Mouse (Mus musculus) thymus, postnatal 25 days (tissue): Measurements from ENCODE around the gene Cd81.

Source experiments
- DNase-seq: peaks from one replicate; pipeline ENCODE4 v3.0.0; 2022

Cd81 gene

GRCm38 (mm10) chr7:143021356-143022164, 31.0 kb upstream of the Cd81 start:
- DNase-seq = no peak

GRCm38 (mm10) chr7:143023499-143023898, 29.0 kb upstream of the Cd81 start:
- no peak for DNase-seq

- DNase-seq = no peak
Measured at GRCm38 (mm10) chr7:143024293-143024692, 28.2 kb upstream of the Cd81 start.

GRCm38 (mm10) chr7:143025496-143025895, 27.0 kb upstream of the Cd81 start:
- no peak for DNase-seq

GRCm38 (mm10) chr7:143027196-143027595, 25.3 kb upstream of the Cd81 start:
- DNase-seq = no peak

GRCm38 (mm10) chr7:143031816-143032215, 20.7 kb upstream of the Cd81 start:
- DNase-seq = no peak

GRCm38 (mm10) chr7:143033581-143033980, 19.0 kb upstream of the Cd81 start:
- no peak for DNase-seq

- DNase-seq = no peak
Measured at GRCm38 (mm10) chr7:143034112-143034511, 18.4 kb upstream of the Cd81 start.

- no peak for DNase-seq
Measured at GRCm38 (mm10) chr7:143034519-143035450, 17.8 kb upstream of the Cd81 start.

- DNase-seq = no peak
Measured at GRCm38 (mm10) chr7:143036787-143037186, 15.8 kb upstream of the Cd81 start.

- no peak for DNase-seq
Measured at GRCm38 (mm10) chr7:143037306-143037705, 15.2 kb upstream of the Cd81 start.

- no peak for DNase-seq
Measured at GRCm38 (mm10) chr7:143038174-143038931, 14.2 kb upstream of the Cd81 start.

GRCm38 (mm10) chr7:143040561-143040960, 12.0 kb upstream of the Cd81 start:
- DNase-seq = no peak

- no peak for DNase-seq
Measured at GRCm38 (mm10) chr7:143041138-143041822, 11.3 kb upstream of the Cd81 start.

GRCm38 (mm10) chr7:143042089-143042488, 10.4 kb upstream of the Cd81 start:
- no peak for DNase-seq

- no peak for DNase-seq
Measured at GRCm38 (mm10) chr7:143042897-143043300, 9.6 kb upstream of the Cd81 start.

- no peak for DNase-seq
Measured at GRCm38 (mm10) chr7:143044049-143044825, 8.3 kb upstream of the Cd81 start.

GRCm38 (mm10) chr7:143044826-143045206, 7.7 kb upstream of the Cd81 start:
- DNase-seq = no peak

GRCm38 (mm10) chr7:143046358-143046757, 6.2 kb upstream of the Cd81 start:
- no peak for DNase-seq

- DNase-seq = no peak
Measured at GRCm38 (mm10) chr7:143049331-143049730, 3.2 kb upstream of the Cd81 start.
